Mouse (Mus musculus): ENCODE measurements at regions not wholly inside any gene's neighbourhood (a gene's known extent, or its start where the extent isn't known, plus 50 kb on each side); places are given as distances from the start of the nearest gene placed in this dataset.

DNA sequence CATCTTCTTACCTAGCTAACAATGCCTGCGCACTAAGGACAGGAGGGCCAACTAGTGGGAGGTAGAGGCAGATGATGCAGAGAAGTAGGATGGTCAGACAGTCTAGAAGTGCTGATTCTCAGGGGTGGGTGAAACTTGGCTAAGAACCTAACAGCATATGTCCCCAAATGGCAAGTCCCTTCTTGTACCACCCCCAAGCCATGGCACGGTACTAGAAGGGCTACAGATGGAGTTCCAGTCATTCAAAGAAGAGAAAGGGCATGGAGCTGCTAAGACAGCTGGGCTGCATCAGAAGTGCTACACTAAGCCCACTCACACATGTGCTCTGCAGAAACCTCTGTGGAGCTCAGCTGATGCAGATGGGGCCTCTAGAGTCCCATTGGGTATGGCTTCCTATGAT lies 2078.8 kb upstream of the Lrrc6 start:
- in situ Hi-C loops (cut with MboI; ENCODE audit: low pct_ligation_motif_present, low pct_unique_long_range_greater_than_20kb, low sequenced_read_pairs) (no loop called here), dilution Hi-C loops (cut with MboI; ENCODE audit: extremely low pct_ligation_motif_present, extremely low pct_unique_long_range_greater_than_20kb, low sequenced_read_pairs) (no loop called here)
- Histone ChIP-seq H3K4me3 (replicated peaks in 1 of 3; ENCODE audit: low read depth in 2 of 3, low read length in 2 of 3, poor library complexity in 1 of 3) (no peak overlapping the region), H3K4me1 (ENCODE audit: control insufficient read depth in 1 of 2, insufficient read depth in 2 of 2) (no peaks in the 10 kb centered on the region), H3K4me2 (ENCODE audit: insufficient read depth, low read depth, poor library complexity, severe bottlenecking) (no peak overlapping the region), H3K9ac (ENCODE audit: insufficient read depth, low read depth) (no peak overlapping the region), H3K9me3 (replicated peaks; ENCODE audit: low read length) (peaks cover 34% of the 10 kb centered on the region), H3K27ac (ENCODE audit: insufficient read depth, low read depth) (no peak overlapping the region), H3K27me3 (replicated peaks) (no peaks in the 10 kb centered on the region), H3K79me2 (replicated peaks; ENCODE audit: control insufficient read depth, extremely low read depth, insufficient read depth, poor library complexity, severe bottlenecking) (no peaks in the 10 kb centered on the region), H3K36me3 (replicated peaks in 1 of 2; ENCODE audit: control insufficient read depth in 1 of 2, insufficient read depth in 1 of 2, low read length in 1 of 2) (no peaks in the 10 kb centered on the region)
- TF ChIP-seq BHLHE40 (IDR thresholded peaks at IDR 0.05; ENCODE audit: low read depth, low read length) (no peak), RCOR1 (conservative IDR thresholded peaks at IDR 0.05; ENCODE audit: low read depth, low read length) (no peak), PAX5 (IDR thresholded peaks at IDR 0.05; ENCODE audit: low read length) (no peak), CHD2 (IDR thresholded peaks at IDR 0.05; ENCODE audit: low read length) (no peak), EP300 (IDR thresholded peaks at IDR 0.05; ENCODE audit: low read length) (no peak)
- no peak for DNase-seq (ENCODE audit: extremely low read depth)

DNA sequence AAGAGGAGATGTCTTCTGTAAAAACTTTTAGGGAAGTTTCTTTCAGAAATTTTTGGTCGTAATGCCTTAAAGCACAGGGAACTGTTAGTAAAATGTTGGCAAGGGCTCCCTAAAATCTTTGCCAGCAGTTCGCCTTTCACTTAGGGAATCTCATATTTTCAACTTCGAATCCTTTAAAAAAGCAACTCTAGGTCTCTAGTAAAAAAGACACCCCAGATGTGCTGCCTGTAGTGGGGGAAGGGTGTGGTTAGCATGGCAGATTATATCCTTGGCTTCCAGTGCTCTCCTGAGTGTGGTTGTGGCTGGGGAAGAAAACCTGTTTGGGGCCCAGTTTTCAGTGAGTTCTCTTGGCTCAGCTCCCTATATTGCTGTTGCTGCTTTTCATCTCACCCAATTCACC lies 2059.9 kb upstream of the Lrrc6 start:
- TF ChIP-seq E2F4 (IDR thresholded peaks at IDR 0.05; ENCODE audit: insufficient replicate concordance, low read depth, low read length) (no peak), MAZ (IDR thresholded peaks at IDR 0.05; ENCODE audit: low read depth, low read length) (no peak)
- H3K27me3 ChIP-seq (replicated peaks), result no peaks in the 10 kb centered on the region
- H3K4me1 ChIP-seq (ENCODE audit: control insufficient read depth in 1 of 2, insufficient read depth in 2 of 2), result no peaks in the 10 kb centered on the region
- no peak for DNase-seq (ENCODE audit: extremely low read depth)
- no peaks in the 10 kb centered on the region for H3K36me3 ChIP-seq (replicated peaks in 1 of 2; ENCODE audit: control insufficient read depth in 1 of 2, insufficient read depth in 1 of 2, low read length in 1 of 2)
- no peak overlapping the region for H3K27ac ChIP-seq (ENCODE audit: insufficient read depth, low read depth)
- H3K79me2 ChIP-seq (replicated peaks; ENCODE audit: control insufficient read depth, extremely low read depth, insufficient read depth, poor library complexity, severe bottlenecking), result no peaks in the 10 kb centered on the region
- H3K9me3 ChIP-seq (replicated peaks; ENCODE audit: low read length), result peaks cover 59% of the 10 kb centered on the region
- dilution Hi-C loops (cut with MboI; ENCODE audit: extremely low pct_ligation_motif_present, extremely low pct_unique_long_range_greater_than_20kb, low sequenced_read_pairs) (no loop called here), in situ Hi-C loops (cut with MboI; ENCODE audit: low pct_ligation_motif_present, low pct_unique_long_range_greater_than_20kb, low sequenced_read_pairs) (no loop called here)
- H3K9ac ChIP-seq (ENCODE audit: insufficient read depth, low read depth), result no peak overlapping the region
- no peak overlapping the region for H3K4me2 ChIP-seq (ENCODE audit: insufficient read depth, low read depth, poor library complexity, severe bottlenecking)
- no peak overlapping the region for H3K4me3 ChIP-seq (replicated peaks in 1 of 3; ENCODE audit: low read depth in 2 of 3, low read length in 2 of 3, poor library complexity in 1 of 3)

GRCm38 (mm10) chr15:68556133-68556532 lies 2055.4 kb upstream of the Lrrc6 start:
- dilution Hi-C loops (cut with MboI; ENCODE audit: extremely low pct_ligation_motif_present, extremely low pct_unique_long_range_greater_than_20kb, low sequenced_read_pairs), result no loop called here
- Histone ChIP-seq H3K4me1 (ENCODE audit: control insufficient read depth in 1 of 2, insufficient read depth in 2 of 2) (no peaks in the 10 kb centered on the region), H3K36me3 (replicated peaks in 1 of 2; ENCODE audit: control insufficient read depth in 1 of 2, insufficient read depth in 1 of 2, low read length in 1 of 2) (no peaks in the 10 kb centered on the region), H3K4me2 (ENCODE audit: insufficient read depth, low read depth, poor library complexity, severe bottlenecking) (no peak overlapping the region), H3K27me3 (replicated peaks) (no peaks in the 10 kb centered on the region), H3K79me2 (replicated peaks; ENCODE audit: control insufficient read depth, extremely low read depth, insufficient read depth, poor library complexity, severe bottlenecking) (no peaks in the 10 kb centered on the region), H3K27ac (ENCODE audit: insufficient read depth, low read depth) (no peak overlapping the region), H3K9me3 (replicated peaks; ENCODE audit: low read length) (peaks cover 59% of the 10 kb centered on the region), H3K4me3 (replicated peaks in 1 of 3; ENCODE audit: low read depth in 2 of 3, low read length in 2 of 3, poor library complexity in 1 of 3) (no peak overlapping the region), H3K9ac (ENCODE audit: insufficient read depth, low read depth) (no peak overlapping the region)
- no peak for TF ChIP-seq MXI1 (IDR thresholded peaks at IDR 0.05; ENCODE audit: low read depth, low read length)
- DNase-seq (ENCODE audit: extremely low read depth), result no peak
- in situ Hi-C loops (cut with MboI; ENCODE audit: low pct_ligation_motif_present, low pct_unique_long_range_greater_than_20kb, low sequenced_read_pairs), result no loop called here

- Histone ChIP-seq H3K79me2 (replicated peaks; ENCODE audit: control insufficient read depth, extremely low read depth, insufficient read depth, poor library complexity, severe bottlenecking) (no peaks in the 10 kb centered on the region), H3K4me2 (ENCODE audit: insufficient read depth, low read depth, poor library complexity, severe bottlenecking) (no peak overlapping the region), H3K4me3 (replicated peaks in 1 of 3; ENCODE audit: low read depth in 2 of 3, low read length in 2 of 3, poor library complexity in 1 of 3) (no peak overlapping the region), H3K9me3 (replicated peaks; ENCODE audit: low read length) (peaks cover 67% of the 10 kb centered on the region), H3K36me3 (replicated peaks in 1 of 2; ENCODE audit: control insufficient read depth in 1 of 2, insufficient read depth in 1 of 2, low read length in 1 of 2) (no peaks in the 10 kb centered on the region), H3K27me3 (replicated peaks) (no peaks in the 10 kb centered on the region), H3K27ac (ENCODE audit: insufficient read depth, low read depth) (no peak overlapping the region), H3K4me1 (ENCODE audit: control insufficient read depth in 1 of 2, insufficient read depth in 2 of 2) (no peaks in the 10 kb centered on the region), H3K9ac (ENCODE audit: insufficient read depth, low read depth) (no peak overlapping the region)
- TF ChIP-seq NELFE (IDR thresholded peaks at IDR 0.05; ENCODE audit: low read depth, low read length), result no peak
- TF ChIP-seq E2F4 (IDR thresholded peaks at IDR 0.05; ENCODE audit: insufficient replicate concordance, low read depth, low read length), result no peak
- no peak for TF ChIP-seq IRF4 (IDR thresholded peaks at IDR 0.05; ENCODE audit: low read depth, low read length)
- no peak for TF ChIP-seq CTCF (conservative IDR thresholded peaks at IDR 0.05 in 1 of 2, IDR thresholded peaks at IDR 0.05 in 1 of 2; ENCODE audit: low read depth in 2 of 2, low read length in 2 of 2)
- no peak for TF ChIP-seq USF1 (IDR thresholded peaks at IDR 0.05; ENCODE audit: low read depth, low read length)
- no peak for TF ChIP-seq CHD1 (IDR thresholded peaks at IDR 0.05; ENCODE audit: low read depth, low read length)
- DNase-seq (ENCODE audit: extremely low read depth), result no peak
- dilution Hi-C loops (cut with MboI; ENCODE audit: extremely low pct_ligation_motif_present, extremely low pct_unique_long_range_greater_than_20kb, low sequenced_read_pairs) (no loop called here), in situ Hi-C loops (cut with MboI; ENCODE audit: low pct_ligation_motif_present, low pct_unique_long_range_greater_than_20kb, low sequenced_read_pairs) (no loop called here)
Measured at GRCm38 (mm10) chr15:68536055-68536325, 2035.3 kb upstream of the Lrrc6 start.

Data from CH12.LX (cell line).